Mouse (Mus musculus) thymus, postnatal 36 days (tissue): ENCODE results near the gene Sec14l4.

ENCODE experiments used
- DNase-seq, 2 experiments: peaks; one replicate each; pipeline ENCODE4 v3.0.0; 2022; ENCODE audit warnings: mixed read lengths in 2 of 2

Gene Sec14l4

GRCm38 (mm10) chr11:4080219-4080618 is 49.0 kb downstream of the Sec14l4 start:
- peak; percentile 30 to 39 for DNase-seq

GRCm38 (mm10) chr11:4083316-4084078 is 52.2 kb downstream of the Sec14l4 start:
- peak; percentile 10 to 16 for DNase-seq

- DNase-seq = no peak
Observed at GRCm38 (mm10) chr11:4086246-4086645, 55.0 kb downstream of the Sec14l4 start.

GRCm38 (mm10) chr11:4087267-4087666 is 56.0 kb downstream of the Sec14l4 start:
- no peak for DNase-seq

GRCm38 (mm10) chr11:4093459-4094377 is 62.5 kb downstream of the Sec14l4 start:
- DNase-seq = no peak

- DNase-seq = peak; percentile 56 to 61
Observed at GRCm38 (mm10) chr11:4094378-4095170, 63.3 kb downstream of the Sec14l4 start.

- peak; percentile 70 to 73 for DNase-seq
Observed at GRCm38 (mm10) chr11:4095171-4096053, 64.2 kb downstream of the Sec14l4 start, which contains the start of gene Mtfp1. Gene Mtfp1, minus strand, starts transcription at chr11:4095445.

- peak; percentile 92 to 95 for DNase-seq
Observed at GRCm38 (mm10) chr11:4096054-4096984, 65.1 kb downstream of the Sec14l4 start.

GRCm38 (mm10) chr11:4097091-4097621 is 65.9 kb downstream of the Sec14l4 start:
- DNase-seq = peak in 1 of 2 experiments; percentile 38
